Mouse (Mus musculus) forebrain, embryonic 16.5 days (tissue): Measurements from ENCODE around the gene Olfr49. TPM values are rescaled to one million over a fixed set of nuclear protein-coding genes. Genes with fewer than 3 reads are reported as not detected.

Experiments used
- ATAC-seq: fragments of 200-750 bp; cut with Nextera tagmentation; 2 replicates; pipeline ENCODE4 v1.8.0; 2017; ENCODE audit warnings: mild to moderate bottlenecking, moderate library complexity
- H3K27ac ChIP-seq: fragments of 300-500 bp; sonication (generic); 2 replicates; pipeline ENCODE4 v1.5.1; 2014; ENCODE audit warnings: low read length, control low read depth
- H3K27me3 ChIP-seq: fragments of 300-500 bp; sonication (generic); replicated peaks from 2 replicates; pipeline ENCODE4 v1.6.1; 2014; ENCODE audit warnings: low read length; ENCODE audit not compliant: control insufficient read depth, insufficient read depth
- H3K36me3 ChIP-seq: fragments of 300-500 bp; sonication (generic); 2 replicates; pipeline ENCODE4 v1.6.1; 2014; ENCODE audit not compliant: control insufficient read depth, insufficient read depth
- H3K4me1 ChIP-seq: fragments of 300-500 bp; sonication (generic); replicated peaks from 2 replicates; pipeline ENCODE4 v1.6.1; 2014; ENCODE audit warnings: low read length; ENCODE audit not compliant: control insufficient read depth, insufficient read depth
- H3K4me2 ChIP-seq: fragments of 300-500 bp; sonication (generic); 2 replicates; pipeline ENCODE4 v1.6.1; 2014; ENCODE audit warnings: mild to moderate bottlenecking, low read length, control low read depth
- H3K4me3 ChIP-seq: fragments of 300-500 bp; sonication (generic); replicated peaks from 2 replicates; pipeline ENCODE4 v1.5.1; 2014; ENCODE audit warnings: mild to moderate bottlenecking, low read length, control low read depth
- H3K9ac ChIP-seq: fragments of 300-500 bp; sonication (generic); replicated peaks from 2 replicates; pipeline ENCODE4 v1.6.1; 2014; ENCODE audit warnings: low read depth, low read length, control low read depth
- H3K9me3 ChIP-seq: fragments of 300-500 bp; sonication (generic); 2 replicates; pipeline ENCODE4 v1.6.1; 2016; ENCODE audit warnings: low read length; ENCODE audit not compliant: control insufficient read depth
- whole genome bisulfite sequencing: fragments of 180-500 bp; shearing (Covaris S2); extraction: QIAGEN DNeasy Blood & Tissue Kit; methylation state at CpG from one replicate; pipeline ENCODE4 v1.1.7; 2014; 5-methylcytosine and 5-hydroxymethylcytosine counted together
- polyA plus RNA-seq: library from polyadenylated mRNA; unstranded; fragments of >200 nt; fragmentation: Nextera tagmentation; extraction: Ambion mirVana; gene quantifications from 2 replicates; pipeline ENCODE4 v1.2.1, GENCODE M21; 2015

Gene Olfr49
- polyA plus RNA-seq, 1 experiment from 2014 or later: not detected

DNA sequence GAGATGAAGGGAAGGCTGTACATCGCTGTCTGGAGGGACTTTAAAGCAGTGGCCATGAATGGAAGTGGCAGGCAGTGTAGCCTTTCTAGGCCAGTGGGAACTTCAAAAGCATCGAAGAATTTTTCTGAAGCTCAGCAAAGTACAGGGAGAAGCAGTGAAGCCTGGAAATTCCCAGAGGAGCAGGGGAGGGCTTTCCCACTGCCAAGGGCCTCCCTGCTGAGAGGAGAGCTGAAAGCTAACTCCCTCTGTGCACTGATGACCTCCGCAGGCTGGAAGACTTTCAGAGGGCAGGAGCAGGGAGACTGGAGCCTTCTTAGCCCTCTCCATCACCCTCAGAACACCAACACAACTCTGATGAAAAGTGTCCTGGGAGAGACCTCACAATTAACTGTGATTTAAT, 27.0 kb upstream of the Olfr49 start:
- ATAC-seq: no peak
- Histone ChIP-seq H3K27ac (no peak overlapping the region), H3K27me3 (no peaks in the 10 kb centered on the region), H3K4me2 (no peak overlapping the region), H3K36me3 (no peaks in the 10 kb centered on the region), H3K9ac (no peak overlapping the region), H3K9me3 (no peaks in the 10 kb centered on the region), H3K4me1 (no peaks in the 10 kb centered on the region), H3K4me3 (no peak overlapping the region)
- WGBS: 23% methylated on average over 3 of the region's 3 CpGs

GRCm38 (mm10) chr14:54300676-54301075, 15.9 kb upstream of the Olfr49 start:
- Histone ChIP-seq H3K4me1 (no peaks in the 10 kb centered on the region), H3K27ac (no peak overlapping the region), H3K9ac (no peak overlapping the region), H3K4me2 (no peak overlapping the region), H3K4me3 (no peak overlapping the region), H3K36me3 (no peaks in the 10 kb centered on the region), H3K27me3 (no peaks in the 10 kb centered on the region), H3K9me3 (peaks cover 3% of the 10 kb centered on the region; the same call in 1 of the 2 replicates)
- 88% methylated on average over 3 of the region's 3 CpGs for WGBS
- no peak for ATAC-seq

GRCm38 (mm10) chr14:54300136-54300535, 15.4 kb upstream of the Olfr49 start:
- Histone ChIP-seq H3K9ac (no peak overlapping the region), H3K4me1 (no peaks in the 10 kb centered on the region), H3K36me3 (no peaks in the 10 kb centered on the region), H3K27me3 (no peaks in the 10 kb centered on the region), H3K9me3 (peaks cover 3% of the 10 kb centered on the region; the same call in 1 of the 2 replicates), H3K4me2 (no peak overlapping the region), H3K4me3 (no peak overlapping the region), H3K27ac (no peak overlapping the region)
- no peak for ATAC-seq
- WGBS: 83% methylated on average over 5 of the region's 5 CpGs

DNA sequence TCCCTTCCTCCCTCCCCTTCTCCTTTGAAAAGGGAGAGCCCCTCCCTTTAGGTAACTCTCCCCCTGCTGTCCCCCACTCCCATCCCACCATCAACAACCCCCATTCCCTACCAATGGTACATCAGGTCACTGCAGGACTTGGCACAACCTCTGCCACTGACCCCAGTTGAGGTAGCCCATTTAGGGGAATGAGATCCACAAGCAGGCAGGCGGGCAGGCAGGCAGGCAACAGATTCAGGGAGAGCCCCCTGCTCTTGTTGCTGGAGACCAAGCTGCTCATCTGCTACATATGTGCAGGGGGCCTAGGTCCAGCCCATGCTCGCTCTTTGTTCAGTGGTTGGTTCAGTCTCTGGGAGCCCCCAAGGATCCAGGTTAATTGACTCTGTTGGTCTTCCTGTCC, 8.3 kb downstream of the Olfr49 start:
- H3K9me3 ChIP-seq: no peaks in the 10 kb centered on the region
- whole genome bisulfite sequencing: 95% methylated on average over 2 of the region's 2 CpGs

DNA sequence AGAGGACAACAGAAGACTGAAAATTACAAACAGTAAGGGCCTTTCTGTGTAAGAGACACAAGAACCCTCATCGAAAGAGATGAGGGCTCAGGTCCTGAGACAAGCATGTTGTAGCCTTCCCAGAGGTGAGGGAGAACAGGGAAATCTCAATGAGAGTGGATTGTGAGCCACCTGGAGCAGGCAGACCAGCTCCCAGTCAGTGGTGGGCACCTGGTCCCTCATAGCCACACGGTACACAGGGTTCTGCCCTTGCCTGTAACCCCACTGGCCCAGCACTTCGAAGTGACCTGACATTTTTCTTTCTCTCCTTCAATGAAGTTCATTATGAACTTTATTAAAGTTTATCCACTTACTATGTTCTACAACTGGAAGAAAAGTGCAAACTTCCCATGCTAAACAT, 12.0 kb downstream of the Olfr49 start:
- Histone ChIP-seq H3K27ac (no peak overlapping the region), H3K9ac (no peak overlapping the region), H3K4me3 (no peak overlapping the region), H3K36me3 (0 out of 2 replicates have a peak, but pooled peaks cover under 1% of the 10 kb centered on the region), H3K27me3 (no peaks in the 10 kb centered on the region), H3K4me2 (no peak overlapping the region), H3K9me3 (no peaks in the 10 kb centered on the region), H3K4me1 (no peaks in the 10 kb centered on the region)
- ATAC-seq: no peak
- 91% methylated on average over 3 of the region's 3 CpGs for WGBS

More for the DNA sequence above, 8.3 kb downstream of the Olfr49 start:
- no peak for ATAC-seq
- H3K4me1 ChIP-seq: no peaks in the 10 kb centered on the region
- no peak overlapping the region for H3K4me3 ChIP-seq
- no peaks in the 10 kb centered on the region for H3K36me3 ChIP-seq
- H3K9ac ChIP-seq: no peak overlapping the region
- H3K27ac ChIP-seq: no peak overlapping the region
- no peak overlapping the region for H3K4me2 ChIP-seq
- no peaks in the 10 kb centered on the region for H3K27me3 ChIP-seq

- no peak for ATAC-seq
- no peak overlapping the region for H3K4me2 ChIP-seq
- no peaks in the 10 kb centered on the region for H3K9me3 ChIP-seq
- no peak overlapping the region for H3K9ac ChIP-seq
- no peaks in the 10 kb centered on the region for H3K4me1 ChIP-seq
- no peaks in the 10 kb centered on the region for H3K27me3 ChIP-seq
- no peak overlapping the region for H3K4me3 ChIP-seq
- no peak overlapping the region for H3K27ac ChIP-seq
- H3K36me3 ChIP-seq: 0 out of 2 replicates have a peak, but pooled peaks cover 3% of the 10 kb centered on the region
- WGBS: 71% methylated on average over 3 of the region's 3 CpGs
These were observed 12.6 kb downstream of the Olfr49 start for GRCm38 (mm10) chr14:54271976-54272606.

DNA sequence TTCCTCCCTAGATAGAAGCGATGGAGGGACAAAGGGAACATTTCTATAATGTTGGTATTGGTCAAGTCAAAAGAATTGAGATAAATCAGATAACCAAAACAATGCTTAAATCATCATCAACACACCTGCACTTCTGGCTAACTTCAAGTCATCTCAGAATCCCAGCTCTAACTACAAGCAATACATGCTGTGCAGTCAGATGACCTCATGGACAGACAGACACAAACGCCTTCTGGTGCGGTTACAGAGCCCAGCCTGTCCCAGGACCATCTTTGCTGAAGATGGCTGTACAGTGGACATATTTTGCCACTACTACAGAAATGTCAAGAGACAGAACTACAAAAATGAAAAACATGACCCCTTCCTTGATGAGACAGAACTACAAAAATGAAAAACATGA, 14.3 kb downstream of the Olfr49 start:
- WGBS: 85% methylated on average over 3 of the region's 3 CpGs
- Histone ChIP-seq H3K9me3 (no peaks in the 10 kb centered on the region), H3K27me3 (no peaks in the 10 kb centered on the region), H3K4me3 (no peak overlapping the region), H3K36me3 (0 out of 2 replicates have a peak, but pooled peaks cover 3% of the 10 kb centered on the region), H3K27ac (no peak overlapping the region), H3K9ac (no peak overlapping the region), H3K4me2 (no peak overlapping the region), H3K4me1 (no peaks in the 10 kb centered on the region)
- no peak for ATAC-seq

- no peaks in the 10 kb centered on the region for H3K27me3 ChIP-seq
- H3K4me1 ChIP-seq: no peaks in the 10 kb centered on the region
- H3K4me2 ChIP-seq: no peak overlapping the region
- H3K36me3 ChIP-seq: 0 out of 2 replicates have a peak, but pooled peaks cover 3% of the 10 kb centered on the region
- 92% methylated on average over 3 of the region's 3 CpGs for WGBS
- H3K9ac ChIP-seq: no peak overlapping the region
- H3K27ac ChIP-seq: no peak overlapping the region
- H3K4me3 ChIP-seq: no peak overlapping the region
- no peak for ATAC-seq
- no peaks in the 10 kb centered on the region for H3K9me3 ChIP-seq
These were observed 15.2 kb downstream of the Olfr49 start for GRCm38 (mm10) chr14:54269566-54269965.

- WGBS: 86% methylated on average over 10 of the region's 10 CpGs
- no peak overlapping the region for H3K4me3 ChIP-seq
- H3K4me2 ChIP-seq: no peak overlapping the region
- 0 out of 2 replicates have a peak, but pooled peaks cover 3% of the 10 kb centered on the region for H3K36me3 ChIP-seq
- no peak for ATAC-seq
- no peaks in the 10 kb centered on the region for H3K4me1 ChIP-seq
- no peaks in the 10 kb centered on the region for H3K9me3 ChIP-seq
- no peak overlapping the region for H3K9ac ChIP-seq
- no peak overlapping the region for H3K27ac ChIP-seq
- H3K27me3 ChIP-seq: no peaks in the 10 kb centered on the region
These were observed 16.8 kb downstream of the Olfr49 start for GRCm38 (mm10) chr14:54267966-54268365.

- H3K27me3 ChIP-seq: no peaks in the 10 kb centered on the region
- H3K4me2 ChIP-seq: no peak overlapping the region
- WGBS: 74% methylated on average over 6 of the region's 6 CpGs
- H3K4me1 ChIP-seq: no peaks in the 10 kb centered on the region
- H3K9ac ChIP-seq: no peak overlapping the region
- no peak for ATAC-seq
- 0 out of 2 replicates have a peak, but pooled peaks cover 3% of the 10 kb centered on the region for H3K36me3 ChIP-seq
- no peak overlapping the region for H3K4me3 ChIP-seq
- H3K27ac ChIP-seq: no peak overlapping the region
- no peaks in the 10 kb centered on the region for H3K9me3 ChIP-seq
These were observed 18.8 kb downstream of the Olfr49 start for GRCm38 (mm10) chr14:54265951-54266350.
